Mouse (Mus musculus): ENCODE measurements around the gene Syt11. TPM values are rescaled to one million over a fixed set of nuclear protein-coding genes. Genes with fewer than 3 reads are reported as not detected.
A peak's percentile ranks its signal among the peaks of the same experiment; 100 is the strongest.
"Not testable (repeated sequence)": the region's sequence is repeated elsewhere in the genome, so short reads cannot be mapped to it uniquely, and the experiment has no call there.

Syt11 gene
- polyA plus RNA-seq, 1 experiment from 2014 or later = 137 TPM

DNA sequence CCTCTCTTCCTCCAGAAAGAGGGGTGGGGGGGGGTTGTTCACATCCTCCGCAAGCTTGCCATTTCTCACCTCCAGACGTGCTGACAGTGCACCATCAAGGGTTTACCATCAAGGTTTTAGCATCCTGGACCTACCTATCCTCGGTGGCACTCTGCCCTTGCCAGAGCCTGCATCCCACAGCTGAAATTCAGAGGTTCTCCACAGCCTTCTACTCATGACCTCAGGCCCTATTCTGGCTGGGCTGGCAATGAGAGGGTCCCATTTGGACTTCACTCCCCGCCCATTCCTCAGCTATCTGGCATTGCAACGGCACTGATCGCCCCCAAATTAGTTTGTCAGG is 3.1 kb downstream of the Syt11 start:
- H3K27ac ChIP-seq (ENCODE audit: low read depth, low read length) = peak overlapping the region; percentile 91
- ATAC-seq (ENCODE audit: low FRiP score); H3K9me3 ChIP-seq (ENCODE audit: control insufficient read depth, low read length); H3K27me3 ChIP-seq (ENCODE audit: control insufficient read depth, insufficient read depth, low read length); H3K36me3 ChIP-seq (ENCODE audit: control insufficient read depth, insufficient read depth, low read length); DNase-seq (ENCODE audit: low spot score); H3K4me1 ChIP-seq (replicated peaks; ENCODE audit: control insufficient read depth, insufficient read depth, low read length): not testable (repeated sequence)
- peak overlapping the region; percentile 39 for H3K4me2 ChIP-seq (replicated peaks; ENCODE audit: low read depth, low read length)
- H3K9ac ChIP-seq (ENCODE audit: low read depth, low read length) = peak overlapping the region; percentile 65
- H3K4me3 ChIP-seq (ENCODE audit: low read depth, low read length) = peak overlapping the region; percentile 47
- 0% methylated on average over 2 of the region's 6 CpGs for WGBS

DNA sequence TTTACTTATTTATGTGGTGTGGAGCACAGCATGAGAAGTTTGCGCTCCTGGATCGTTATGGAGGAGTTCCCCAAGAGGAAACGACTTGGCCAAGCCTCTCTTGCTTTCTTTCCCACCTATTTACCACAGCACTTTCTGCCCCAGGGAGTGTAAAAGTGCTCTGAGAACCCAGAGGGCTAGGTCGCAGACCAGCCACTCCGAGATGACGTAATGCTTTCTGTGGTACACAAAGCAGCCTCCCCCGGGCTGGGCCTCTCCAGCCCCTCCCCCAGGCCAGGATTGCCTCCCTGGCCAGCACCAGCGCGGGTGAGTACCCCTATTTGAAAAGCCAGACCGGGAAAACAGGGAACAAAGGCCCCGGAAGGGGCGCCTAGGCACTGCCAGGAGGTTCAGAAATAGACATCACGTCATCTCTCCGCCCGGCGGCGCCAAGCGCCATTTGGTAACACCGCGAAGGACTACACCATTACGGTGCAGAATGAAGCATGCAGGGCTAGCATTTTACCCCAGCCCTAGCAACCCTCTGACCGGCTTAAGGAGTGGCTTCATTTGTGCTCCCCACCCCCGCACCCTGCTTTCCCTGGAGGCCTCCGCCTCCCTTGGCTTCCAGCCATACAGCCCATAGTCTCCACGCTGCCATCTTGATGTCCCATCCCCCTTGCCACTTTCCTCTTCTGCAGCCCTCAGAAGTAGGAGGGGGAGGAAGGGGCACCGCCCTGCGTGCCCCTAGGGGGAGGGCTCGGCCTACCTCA is 3.6 kb downstream of the Syt11 start:
- Histone ChIP-seq H3K4me2 (replicated peaks; ENCODE audit: low read depth, low read length) (peak overlapping the region; percentile 39), H3K4me3 (ENCODE audit: low read depth, low read length) (peak overlapping the region; percentile 47), H3K27ac (ENCODE audit: low read depth, low read length) (peak overlapping the region; percentile 91), H3K9ac (ENCODE audit: low read depth, low read length) (peak overlapping the region; percentile 65)
- DNase-seq (ENCODE audit: low spot score) (peak; percentile 68), ATAC-seq (ENCODE audit: low FRiP score) (peak; percentile 89)
- H3K9me3 ChIP-seq (ENCODE audit: control insufficient read depth, low read length); H3K27me3 ChIP-seq (ENCODE audit: control insufficient read depth, insufficient read depth, low read length); H3K4me1 ChIP-seq (replicated peaks; ENCODE audit: control insufficient read depth, insufficient read depth, low read length); H3K36me3 ChIP-seq (ENCODE audit: control insufficient read depth, insufficient read depth, low read length): not testable (repeated sequence)
- WGBS = 2% methylated on average over 19 of the region's 28 CpGs

DNA sequence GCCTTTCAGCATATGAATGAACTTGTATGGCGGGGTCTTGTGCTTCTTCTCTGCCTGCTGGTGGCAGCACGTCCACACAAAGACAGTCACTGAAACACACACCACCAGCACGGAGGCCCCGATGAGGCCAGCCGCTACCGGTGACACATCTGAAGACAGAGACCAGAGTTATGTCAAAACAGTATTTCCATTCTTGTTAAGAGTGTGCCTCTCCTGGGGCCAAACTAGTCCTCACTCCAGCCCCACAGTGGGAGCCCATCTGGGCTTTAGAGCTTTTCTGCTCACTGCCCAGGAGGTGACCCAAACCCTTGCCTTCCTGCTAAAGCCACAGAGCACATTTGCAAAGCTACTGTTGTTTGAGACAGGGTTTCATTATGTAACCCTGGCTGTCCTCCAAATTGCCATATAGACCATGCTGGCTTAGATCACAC is 12.5 kb downstream of the Syt11 start:
- Histone ChIP-seq H3K27ac (ENCODE audit: low read depth, low read length) (no peak overlapping the region), H3K27me3 (ENCODE audit: control insufficient read depth, insufficient read depth, low read length) (no peaks in the 10 kb centered on the region), H3K36me3 (ENCODE audit: control insufficient read depth, insufficient read depth, low read length) (peaks cover 11% of the 10 kb centered on the region; the same call in 1 of the 2 replicates), H3K9ac (ENCODE audit: low read depth, low read length) (no peak overlapping the region), H3K4me3 (ENCODE audit: low read depth, low read length) (no peak overlapping the region), H3K4me2 (replicated peaks; ENCODE audit: low read depth, low read length) (no peak overlapping the region), H3K4me1 (replicated peaks; ENCODE audit: control insufficient read depth, insufficient read depth, low read length) (peaks cover 3% of the 10 kb centered on the region; the same call in 1 of the 2 replicates), H3K9me3 (ENCODE audit: control insufficient read depth, low read length) (no peaks in the 10 kb centered on the region)
- WGBS = 72% methylated on average over 6 of the region's 6 CpGs
- ATAC-seq (ENCODE audit: low FRiP score) = no peak
- no peak for DNase-seq (ENCODE audit: low spot score)

- Histone ChIP-seq H3K27ac (ENCODE audit: low read depth, low read length) (no peak overlapping the region), H3K4me1 (replicated peaks; ENCODE audit: control insufficient read depth, insufficient read depth, low read length) (peaks cover 9% of the 10 kb centered on the region; the same call in 1 of the 2 replicates), H3K9me3 (ENCODE audit: control insufficient read depth, low read length) (no peaks in the 10 kb centered on the region), H3K27me3 (ENCODE audit: control insufficient read depth, insufficient read depth, low read length) (no peaks in the 10 kb centered on the region), H3K36me3 (ENCODE audit: control insufficient read depth, insufficient read depth, low read length) (peaks cover 11% of the 10 kb centered on the region; the same call in 1 of the 2 replicates), H3K4me3 (ENCODE audit: low read depth, low read length) (no peak overlapping the region), H3K9ac (ENCODE audit: low read depth, low read length) (no peak overlapping the region), H3K4me2 (replicated peaks; ENCODE audit: low read depth, low read length) (no peak overlapping the region)
- ATAC-seq (ENCODE audit: low FRiP score) (no peak), DNase-seq (ENCODE audit: low spot score) (no peak)
- 96% methylated on average over 19 of the region's 19 CpGs for WGBS
These were observed 13.3 kb downstream of the Syt11 start for GRCm38 (mm10) chr3:88761619-88762018.

- H3K4me1 ChIP-seq (replicated peaks; ENCODE audit: control insufficient read depth, insufficient read depth, low read length) = peaks cover 9% of the 10 kb centered on the region; the same call in 1 of the 2 replicates
- no peak overlapping the region; the same call in 1 of the 2 replicates for H3K4me2 ChIP-seq (replicated peaks; ENCODE audit: low read depth, low read length)
- ATAC-seq (ENCODE audit: low FRiP score) (peak; percentile 79), DNase-seq (ENCODE audit: low spot score) (peak; percentile 77)
- WGBS = 11% methylated on average over 5 of the region's 5 CpGs
- H3K27ac ChIP-seq (ENCODE audit: low read depth, low read length) = peak overlapping the region; percentile 90
- peak overlapping the region; percentile 56 for H3K9ac ChIP-seq (ENCODE audit: low read depth, low read length)
- no peaks in the 10 kb centered on the region for H3K27me3 ChIP-seq (ENCODE audit: control insufficient read depth, insufficient read depth, low read length)
- H3K36me3 ChIP-seq (ENCODE audit: control insufficient read depth, insufficient read depth, low read length) = peaks cover 20% of the 10 kb centered on the region; the same call in 1 of the 2 replicates
- H3K4me3 ChIP-seq (ENCODE audit: low read depth, low read length) = no peak overlapping the region
- H3K9me3 ChIP-seq (ENCODE audit: control insufficient read depth, low read length) = no peaks in the 10 kb centered on the region
These were observed 16.9 kb downstream of the Syt11 start for GRCm38 (mm10) chr3:88758045-88758500.

GRCm38 (mm10) chr3:88756276-88756675 is 18.7 kb downstream of the Syt11 start:
- no peak overlapping the region; the same call in 1 of the 2 replicates for H3K4me2 ChIP-seq (replicated peaks; ENCODE audit: low read depth, low read length)
- ATAC-seq (ENCODE audit: low FRiP score) (peak; percentile 72), DNase-seq (ENCODE audit: low spot score) (peak; percentile 45)
- H3K36me3 ChIP-seq (ENCODE audit: control insufficient read depth, insufficient read depth, low read length) = peaks cover 9% of the 10 kb centered on the region; the same call in 1 of the 2 replicates
- H3K4me3 ChIP-seq (ENCODE audit: low read depth, low read length) = no peak overlapping the region
- no peaks in the 10 kb centered on the region for H3K9me3 ChIP-seq (ENCODE audit: control insufficient read depth, low read length)
- H3K9ac ChIP-seq (ENCODE audit: low read depth, low read length) = no peak overlapping the region
- peak overlapping the region; percentile 52 for H3K27ac ChIP-seq (ENCODE audit: low read depth, low read length)
- H3K4me1 ChIP-seq (replicated peaks; ENCODE audit: control insufficient read depth, insufficient read depth, low read length) = peaks cover 9% of the 10 kb centered on the region; the same call in 1 of the 2 replicates
- 32% methylated on average over 4 of the region's 4 CpGs for WGBS
- H3K27me3 ChIP-seq (ENCODE audit: control insufficient read depth, insufficient read depth, low read length) = no peaks in the 10 kb centered on the region

DNA sequence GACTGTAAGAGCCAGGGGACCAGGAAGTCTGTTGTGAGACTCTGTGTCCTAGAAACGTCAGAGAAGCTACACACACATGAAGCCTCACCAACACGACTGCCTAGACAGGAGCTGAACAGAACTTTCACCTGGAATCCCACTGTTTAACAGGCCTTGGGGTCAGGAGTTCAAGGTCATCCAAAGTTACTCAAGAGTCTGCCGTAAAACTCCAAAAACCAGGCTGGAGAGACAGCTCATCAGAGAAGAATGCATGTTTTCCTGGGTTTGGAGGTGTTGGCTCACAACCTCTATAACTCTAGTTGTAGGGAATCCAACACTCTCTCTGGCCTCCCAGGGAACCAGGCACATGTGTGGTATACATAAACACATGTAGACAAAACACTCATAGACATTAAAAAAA is 19.4 kb downstream of the Syt11 start:
- peaks cover 11% of the 10 kb centered on the region for H3K36me3 ChIP-seq (ENCODE audit: control insufficient read depth, insufficient read depth, low read length)
- no peak overlapping the region for H3K27ac ChIP-seq (ENCODE audit: low read depth, low read length)
- no peaks in the 10 kb centered on the region for H3K27me3 ChIP-seq (ENCODE audit: control insufficient read depth, insufficient read depth, low read length)
- H3K4me1 ChIP-seq (replicated peaks; ENCODE audit: control insufficient read depth, insufficient read depth, low read length) = peaks cover 9% of the 10 kb centered on the region; the same call in 1 of the 2 replicates
- no peaks in the 10 kb centered on the region for H3K9me3 ChIP-seq (ENCODE audit: control insufficient read depth, low read length)
- DNase-seq (ENCODE audit: low spot score) (no peak), ATAC-seq (ENCODE audit: low FRiP score) (no peak)
- no peak overlapping the region for H3K4me2 ChIP-seq (replicated peaks; ENCODE audit: low read depth, low read length)
- H3K4me3 ChIP-seq (ENCODE audit: low read depth, low read length) = no peak overlapping the region
- 74% methylated on average over 3 of the region's 3 CpGs for WGBS
- H3K9ac ChIP-seq (ENCODE audit: low read depth, low read length) = no peak overlapping the region

DNA sequence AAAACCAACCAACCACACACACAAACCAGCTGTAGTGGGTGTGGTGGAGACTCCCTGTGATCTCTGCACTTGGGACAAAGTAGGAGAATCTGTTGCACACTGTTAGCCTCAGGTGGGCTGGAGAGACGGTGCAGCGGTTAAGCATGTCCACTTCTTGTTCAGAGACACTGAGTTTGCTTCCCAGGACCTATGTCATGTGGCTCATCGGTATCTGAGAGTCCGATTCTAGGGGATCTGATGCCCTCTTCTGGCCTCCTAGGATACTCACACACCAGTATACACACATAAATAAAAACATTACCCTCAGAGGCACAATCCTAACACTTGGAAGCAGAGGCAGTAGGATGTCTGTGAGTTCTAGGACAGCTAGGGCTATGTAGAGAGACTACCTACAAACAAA is 20.7 kb downstream of the Syt11 start:
- Histone ChIP-seq H3K4me2 (replicated peaks; ENCODE audit: low read depth, low read length) (no peak overlapping the region), H3K36me3 (ENCODE audit: control insufficient read depth, insufficient read depth, low read length) (peaks cover 17% of the 10 kb centered on the region), H3K27me3 (ENCODE audit: control insufficient read depth, insufficient read depth, low read length) (no peaks in the 10 kb centered on the region), H3K27ac (ENCODE audit: low read depth, low read length) (no peak overlapping the region), H3K4me1 (replicated peaks; ENCODE audit: control insufficient read depth, insufficient read depth, low read length) (peaks cover 9% of the 10 kb centered on the region; the same call in 1 of the 2 replicates), H3K9ac (ENCODE audit: low read depth, low read length) (no peak overlapping the region), H3K9me3 (ENCODE audit: control insufficient read depth, low read length) (0 out of 2 replicates have a peak, but pooled peaks cover 2% of the 10 kb centered on the region), H3K4me3 (ENCODE audit: low read depth, low read length) (no peak overlapping the region)
- WGBS = 71% methylated on average over 4 of the region's 4 CpGs
- DNase-seq (ENCODE audit: low spot score) (no peak), ATAC-seq (ENCODE audit: low FRiP score) (no peak)

DNA sequence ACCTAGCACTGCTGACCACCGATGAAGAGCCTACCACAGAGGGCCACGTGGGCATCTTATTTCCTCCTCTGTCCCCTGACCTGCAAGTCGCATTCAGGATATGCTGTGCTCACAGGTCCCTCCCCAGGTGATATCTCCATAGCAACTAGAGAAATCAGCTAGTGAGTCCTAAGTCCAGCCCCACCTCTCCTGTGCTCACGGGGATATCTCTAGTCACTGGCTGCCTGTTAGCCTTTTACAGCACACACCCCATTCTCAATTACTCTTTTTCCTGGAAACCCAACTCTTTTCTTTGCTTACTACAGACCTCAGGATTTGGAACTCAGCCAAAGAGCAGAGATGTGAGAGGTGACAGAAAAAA is 28.1 kb downstream of the Syt11 start:
- no peaks in the 10 kb centered on the region for H3K27me3 ChIP-seq (ENCODE audit: control insufficient read depth, insufficient read depth, low read length)
- H3K4me2 ChIP-seq (replicated peaks; ENCODE audit: low read depth, low read length) = no peak overlapping the region
- DNase-seq (ENCODE audit: low spot score) = no peak
- no peak for ATAC-seq (ENCODE audit: low FRiP score)
- no peak overlapping the region for H3K4me3 ChIP-seq (ENCODE audit: low read depth, low read length)
- 98% methylated on average over 4 of the region's 4 CpGs for WGBS
- peaks cover 10% of the 10 kb centered on the region for H3K9me3 ChIP-seq (ENCODE audit: control insufficient read depth, low read length)
- H3K4me1 ChIP-seq (replicated peaks; ENCODE audit: control insufficient read depth, insufficient read depth, low read length) = no peaks in the 10 kb centered on the region
- H3K27ac ChIP-seq (ENCODE audit: low read depth, low read length) = no peak overlapping the region
- H3K36me3 ChIP-seq (ENCODE audit: control insufficient read depth, insufficient read depth, low read length) = peaks cover 51% of the 10 kb centered on the region
- no peak overlapping the region for H3K9ac ChIP-seq (ENCODE audit: low read depth, low read length)

Measured in hindbrain, embryonic 11.5 days (tissue).